Mouse (Mus musculus): ENCODE results near the gene Ccr10.

The Ccr10 gene

DNA sequence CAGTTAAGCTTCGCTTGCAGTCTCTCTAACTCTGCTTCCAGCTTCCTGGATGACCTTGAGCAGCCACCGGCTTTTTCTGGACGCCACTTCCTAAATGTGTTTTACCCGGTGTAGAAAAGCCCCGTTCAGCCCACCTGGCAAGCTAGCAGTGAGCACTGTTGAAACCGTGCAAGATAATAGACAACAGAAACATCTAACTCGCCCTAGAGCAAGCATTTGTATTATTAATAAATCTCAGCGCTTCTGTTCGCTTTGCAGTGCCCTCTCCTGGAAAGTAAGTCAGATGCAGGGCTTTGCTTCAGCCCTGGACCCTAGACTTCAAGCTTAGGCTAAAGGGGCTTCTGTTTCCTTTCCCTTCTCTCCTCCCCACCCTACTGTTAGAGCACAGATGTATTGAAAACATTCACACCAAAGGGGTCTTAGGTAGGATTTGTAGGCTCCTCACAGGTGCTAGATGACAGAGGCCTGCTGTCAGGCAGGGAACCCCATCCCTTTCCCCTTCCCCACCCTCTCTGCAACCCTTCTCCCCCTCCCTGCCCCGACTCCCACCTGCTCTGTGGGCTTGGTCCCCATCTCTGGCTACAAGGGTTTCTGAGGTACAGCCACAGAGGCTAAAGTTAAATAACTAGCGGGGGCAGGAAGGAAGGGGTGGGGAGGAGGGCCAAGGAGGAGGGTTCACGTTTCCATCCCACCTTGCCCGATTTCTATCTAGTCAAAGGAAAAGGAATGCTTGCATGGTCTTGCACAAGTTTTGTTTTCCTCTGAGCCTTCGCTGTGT, at the start of gene Ccr10:
Ccr10 (minus strand) TSS at position 593 of the 778 bp plus-strand sequence.
- DNase-seq (ENCODE audit: low read depth, low spot score), result no peak

- no peak for DNase-seq (ENCODE audit: low read depth, low spot score)
Observed at GRCm38 (mm10) chr11:101224337-101224736, 49.1 kb upstream of the Ccr10 start.

- DNase-seq (ENCODE audit: low read depth, low spot score), result no peak
Observed at GRCm38 (mm10) chr11:101221306-101221986, 46.2 kb upstream of the Ccr10 start.

DNA sequence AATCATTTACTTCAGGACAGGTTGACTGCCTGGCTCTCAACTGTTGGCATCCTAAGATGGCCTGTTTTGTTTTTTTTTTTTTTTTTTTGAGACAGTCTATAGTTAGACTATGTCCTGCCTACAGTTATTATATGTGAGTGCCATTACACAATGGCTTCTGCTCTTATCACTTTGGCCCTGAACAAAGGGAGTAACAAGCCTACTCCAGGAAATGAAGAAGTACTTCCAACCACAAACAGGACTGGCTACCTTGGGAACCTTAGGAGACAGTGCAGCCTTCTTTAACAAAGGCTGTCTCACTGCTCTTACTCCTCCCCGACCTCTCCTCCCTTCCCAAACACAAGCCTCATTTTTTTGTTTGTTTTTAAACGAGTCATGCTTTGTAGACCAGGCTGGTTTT, 45.6 kb upstream of the Ccr10 start:
- DNase-seq (ENCODE audit: low read depth, low spot score), result no peak

- no peak for DNase-seq (ENCODE audit: low read depth, low spot score)
Observed at GRCm38 (mm10) chr11:101218436-101219055, 43.3 kb upstream of the Ccr10 start.

- no peak for DNase-seq (ENCODE audit: low read depth, low spot score)
Observed at GRCm38 (mm10) chr11:101216936-101217335, 41.7 kb upstream of the Ccr10 start.

GRCm38 (mm10) chr11:101211970-101212369, 36.7 kb upstream of the Ccr10 start:
- peak; percentile 64 for DNase-seq (ENCODE audit: low read depth, low spot score)

DNA sequence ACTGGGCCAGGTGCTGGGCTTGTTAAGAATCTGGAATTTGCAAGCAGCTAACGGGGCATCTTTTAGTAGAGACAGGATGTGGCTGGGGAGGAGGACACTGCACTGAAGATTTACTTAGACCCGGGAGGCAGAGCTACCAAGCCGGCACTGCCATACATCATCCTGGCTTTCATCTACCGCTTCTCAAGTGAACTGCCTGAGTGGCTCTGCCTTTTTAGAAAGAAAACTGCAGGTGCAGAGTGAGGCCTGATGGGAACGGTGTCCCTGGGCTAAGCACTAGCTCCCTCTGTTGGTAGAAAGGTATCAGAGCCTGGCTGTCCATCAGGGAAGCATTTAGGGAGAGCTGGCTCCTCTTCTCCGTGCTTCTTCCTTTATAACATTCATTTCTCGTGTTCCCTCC, 25.7 kb upstream of the Ccr10 start:
- DNase-seq (ENCODE audit: low read depth, low spot score), result no peak

GRCm38 (mm10) chr11:101199555-101199954, 24.3 kb upstream of the Ccr10 start:
- no peak for DNase-seq (ENCODE audit: low read depth, low spot score)

GRCm38 (mm10) chr11:101196175-101196574, 20.9 kb upstream of the Ccr10 start:
- no peak for DNase-seq (ENCODE audit: low read depth, low spot score)

DNA sequence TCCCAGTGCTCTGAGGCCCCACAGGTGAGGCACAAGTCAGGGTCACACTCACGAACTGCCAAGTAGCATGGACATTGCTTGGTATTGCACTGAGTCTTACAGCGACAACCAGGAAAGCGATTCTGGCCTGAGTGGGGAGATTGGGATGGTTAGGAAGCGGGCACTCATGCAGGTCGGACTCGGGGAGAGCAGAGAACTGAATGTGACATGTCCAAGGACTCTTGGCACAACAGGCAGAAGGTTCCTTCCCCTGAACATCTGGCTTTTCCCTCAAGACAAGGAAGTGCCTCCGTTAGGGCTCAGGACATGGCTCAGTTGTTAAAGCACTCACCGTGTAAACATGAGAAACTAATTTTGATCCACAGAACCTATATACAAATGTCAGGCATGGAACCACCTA, 20.3 kb upstream of the Ccr10 start:
- DNase-seq (ENCODE audit: low read depth, low spot score), result no peak

DNA sequence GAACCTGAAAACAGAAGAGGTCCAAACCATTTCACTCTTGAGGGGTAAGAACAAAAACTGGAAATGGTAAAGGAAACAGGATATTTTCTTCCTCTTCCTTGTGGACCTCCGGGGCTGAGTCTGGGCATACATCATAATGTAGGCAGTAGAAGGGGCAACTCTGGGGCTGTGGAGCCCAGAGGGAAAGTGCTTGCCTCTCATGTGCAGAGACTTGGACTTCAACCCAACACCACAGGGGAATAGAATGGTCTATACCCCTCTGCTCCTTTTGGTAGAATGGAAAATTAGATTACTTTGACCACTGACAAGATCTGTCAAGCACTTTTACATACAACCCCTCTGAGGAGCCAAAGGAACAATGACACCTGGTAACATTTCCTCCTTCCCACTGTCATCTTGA, 19.9 kb upstream of the Ccr10 start:
- DNase-seq (ENCODE audit: low read depth, low spot score), result no peak

- DNase-seq (ENCODE audit: low read depth, low spot score), result no peak
Observed at GRCm38 (mm10) chr11:101194643-101195042, 19.4 kb upstream of the Ccr10 start.

DNA sequence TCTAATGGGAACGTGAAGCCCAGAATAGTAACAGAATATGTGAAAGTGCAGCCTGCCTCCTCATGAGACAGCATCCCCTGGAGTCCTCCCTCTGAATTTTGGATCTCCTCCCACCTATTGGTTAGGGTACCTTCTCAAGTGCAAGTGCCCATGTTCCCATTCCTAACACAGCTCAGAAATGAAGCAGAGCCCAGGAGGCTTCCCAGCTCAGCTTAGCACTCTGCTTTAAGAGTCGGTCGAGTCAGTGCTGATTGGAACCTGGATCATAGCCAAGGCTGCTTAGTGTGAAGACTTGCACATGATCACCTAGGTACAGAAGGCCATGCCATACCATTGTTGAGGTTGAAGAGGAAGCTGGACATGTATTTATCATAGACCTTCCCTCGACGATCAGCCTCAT, 18.9 kb upstream of the Ccr10 start:
- no peak for DNase-seq (ENCODE audit: low read depth, low spot score)

DNA sequence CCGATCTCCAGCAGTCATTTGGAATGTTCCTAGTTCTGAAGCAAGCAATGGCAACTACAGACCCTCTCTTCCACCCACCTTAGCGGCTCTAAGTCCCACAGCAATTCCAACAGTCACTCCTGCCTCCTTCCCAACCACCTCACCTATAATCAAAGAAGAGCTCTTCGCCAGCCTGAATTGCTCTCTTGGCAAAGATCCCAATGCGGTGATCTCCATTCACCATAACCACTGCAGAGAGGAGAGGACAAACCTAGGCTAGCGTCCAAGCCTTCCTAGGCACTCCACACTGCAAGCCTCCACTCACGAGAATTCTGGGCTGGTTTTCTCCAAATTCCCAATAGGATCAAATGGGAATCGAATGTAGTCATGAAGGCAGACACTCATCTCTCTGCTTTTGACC, 17.8 kb upstream of the Ccr10 start:
- no peak for DNase-seq (ENCODE audit: low read depth, low spot score)

DNA sequence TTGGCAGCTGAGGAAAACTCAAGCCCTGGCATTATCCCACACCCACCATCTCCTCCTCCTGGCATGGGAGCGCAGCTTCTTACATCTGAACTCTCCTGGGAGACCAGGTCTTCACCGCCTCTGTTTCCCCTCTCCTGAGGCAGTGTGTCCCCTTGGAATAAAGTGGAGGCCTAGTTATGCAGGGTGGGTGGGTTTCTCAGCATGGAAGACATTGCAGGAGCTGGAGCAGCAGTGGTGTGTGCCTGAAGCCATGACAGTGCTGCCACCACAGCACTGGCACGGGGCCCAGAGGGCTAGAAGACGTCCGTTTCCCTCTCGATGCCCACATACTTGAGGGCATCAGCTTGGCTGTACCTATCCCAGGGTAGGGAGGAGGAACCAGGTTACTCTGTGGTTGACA, 17.4 kb upstream of the Ccr10 start:
- no peak for DNase-seq (ENCODE audit: low read depth, low spot score)

- DNase-seq (ENCODE audit: low read depth, low spot score), result no peak
Observed at GRCm38 (mm10) chr11:101191919-101192470, 16.8 kb upstream of the Ccr10 start.

DNA sequence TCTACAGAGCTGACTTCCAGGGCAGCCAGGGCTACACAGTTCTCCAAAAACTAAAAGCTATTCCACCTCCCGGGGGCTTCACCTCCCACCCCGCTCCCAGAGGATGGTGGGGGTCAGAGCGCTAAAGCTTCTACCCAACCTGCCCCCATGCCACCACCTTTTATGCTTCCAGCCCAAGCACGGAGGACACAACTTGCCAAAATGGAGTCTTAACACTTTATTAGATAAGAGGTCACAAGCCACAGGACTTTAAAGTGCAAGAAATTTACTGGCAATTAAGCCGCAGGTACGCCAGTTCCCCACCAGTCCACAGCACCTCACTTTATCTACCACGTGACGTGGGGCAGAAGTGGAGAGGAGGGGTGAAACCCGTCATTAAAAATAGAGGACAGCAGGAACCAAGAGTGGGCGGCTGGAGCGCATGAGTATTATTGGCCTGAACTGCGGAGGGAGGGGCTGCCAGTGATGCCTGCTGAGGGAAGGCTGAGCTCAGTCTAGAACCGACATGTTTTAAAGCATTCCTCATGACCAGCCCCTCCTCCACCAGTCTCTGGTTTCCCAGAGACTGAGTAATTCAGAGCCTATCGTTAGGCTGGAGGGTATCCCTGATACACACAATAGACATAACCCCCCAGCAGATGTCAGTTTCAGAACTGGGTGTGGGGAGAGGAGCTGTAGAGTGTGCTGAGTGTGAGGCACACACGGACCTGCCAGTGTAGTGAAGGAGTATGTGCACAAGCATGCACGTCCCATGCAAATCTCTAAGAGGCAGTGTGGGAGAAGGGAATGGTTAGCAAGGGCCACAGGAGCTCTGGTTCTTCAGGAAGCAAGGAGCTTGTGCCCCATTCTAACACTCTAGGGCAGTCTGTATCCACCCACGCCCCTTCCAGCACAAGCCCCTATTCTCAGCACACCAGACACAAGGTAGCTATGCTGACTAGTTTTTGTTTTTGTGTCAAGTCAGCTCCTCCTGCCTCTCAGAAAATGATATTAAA, 16.0 kb upstream of the Ccr10 start:
- DNase-seq (ENCODE audit: low read depth, low spot score), result no peak

DNA sequence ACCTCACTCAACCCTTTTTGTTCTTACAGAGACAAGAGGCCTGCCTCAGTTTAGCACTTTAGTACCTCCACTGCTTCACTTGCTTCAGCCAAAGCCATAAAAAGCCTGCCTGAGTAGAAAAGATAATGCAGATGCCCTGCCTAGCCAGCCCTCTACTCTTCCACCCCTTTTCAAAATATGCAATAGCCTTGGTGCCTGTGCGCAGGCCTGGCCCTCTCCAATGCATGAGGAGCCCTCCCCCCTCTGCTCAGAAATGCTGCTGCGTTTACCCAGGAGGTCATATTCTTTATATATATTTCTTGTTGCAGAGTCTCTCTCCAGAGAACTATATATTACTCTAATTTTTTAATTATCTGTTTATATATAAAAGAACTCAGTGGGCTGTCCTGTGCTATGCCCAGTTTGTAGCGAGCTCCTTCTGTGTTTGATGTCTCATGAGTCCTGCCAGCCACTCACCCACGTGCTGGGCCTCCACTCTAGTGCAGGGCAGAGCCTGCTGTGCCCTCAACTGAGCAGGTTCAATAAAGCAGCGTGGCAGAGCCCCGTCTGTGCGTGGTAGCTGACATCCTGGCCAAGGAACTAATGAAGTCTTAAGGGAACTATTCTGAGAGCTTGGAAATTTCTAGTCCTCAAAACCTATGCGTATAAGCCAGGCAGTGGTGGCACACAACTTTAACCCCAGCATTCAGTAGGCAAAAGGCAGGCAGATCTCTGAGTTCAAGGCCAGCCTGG, 15.1 kb upstream of the Ccr10 start:
- no peak for DNase-seq (ENCODE audit: low read depth, low spot score)

DNA sequence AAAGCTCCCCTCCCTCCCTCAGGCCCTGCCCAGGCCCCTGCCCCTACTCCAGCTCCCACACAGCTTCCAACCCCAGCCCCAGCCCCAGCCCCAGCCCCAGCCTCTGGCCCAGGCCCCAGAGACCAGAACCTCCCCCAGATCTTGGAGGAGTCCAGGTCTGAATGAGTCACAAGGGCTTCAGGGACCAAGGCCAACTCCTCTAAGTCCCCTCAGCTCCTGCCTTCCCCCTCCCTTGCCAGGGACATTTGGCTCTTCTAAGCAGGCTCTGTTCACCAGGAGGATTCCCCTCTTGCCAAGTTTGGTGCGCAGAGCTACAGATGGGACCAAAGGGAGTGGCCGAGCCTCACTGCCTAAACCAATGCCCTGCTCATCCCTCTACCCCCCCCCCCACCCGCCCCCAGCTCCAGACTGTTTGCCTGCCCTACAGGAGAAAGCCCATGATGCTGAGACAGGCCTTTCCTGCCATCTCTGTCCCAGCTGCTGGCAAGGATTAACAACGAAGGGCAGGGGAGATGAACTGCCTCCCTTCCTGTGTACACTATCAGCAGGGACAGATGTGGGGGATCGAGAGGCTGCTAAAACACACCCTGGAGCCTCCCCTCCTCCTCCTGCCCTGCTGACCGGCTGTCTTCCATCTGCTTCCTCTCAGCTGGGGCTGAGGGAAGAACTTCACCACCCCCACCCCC, 14.4 kb upstream of the Ccr10 start:
- peak; percentile 92 for DNase-seq (ENCODE audit: low read depth, low spot score)

Data from skeletal muscle tissue, adult 2 months (tissue).